Mouse (Mus musculus) heart, postnatal 14 days (tissue): ENCODE measurements around the gene Pik3ip1. TPM values are rescaled to one million over a fixed set of nuclear protein-coding genes. Genes with fewer than 3 reads are reported as not detected.
A peak's percentile ranks its signal among the peaks of the same experiment; 100 is the strongest.

Source experiments
- DNase-seq, 2 experiments: peaks; one replicate each; pipeline ENCODE4 v3.0.0; 2021 to 2022
- intact Hi-C: fragments of 180-260 bp; cut with DNase I; formaldehyde crosslinking; loops from one replicate; pipeline ENCODE4 v1.15.1; 2025
- long read RNA-seq, 2 experiments: library from polyadenylated mRNA; stranded (forward); transcript quantifications; one replicate each; pipeline ENCODE4 v2.0.0; 2021
- total RNA-seq, 2 experiments: library from RNA; stranded (reverse); gene quantifications; 2 replicates each; pipeline ENCODE4 v1.2.3; 2021

The Pik3ip1 gene
- 10 to 100 TPM; 34.0 to 39.8 TPM for total RNA-seq
- long read RNA-seq, experiment 1, transcript Pik3ip1-201 (6 exons, 2,573 nt) = major isoform, 45 of 51 reads
- long read RNA-seq, experiment 1, partial matches to known transcripts = 2 of 51 reads
- long read RNA-seq, experiment 1, other reads (novel, unspliced or antisense) = 2 of 51 reads
- long read RNA-seq, experiment 2, transcript Pik3ip1-201 (6 exons, 2,573 nt) = major isoform, 48 of 59 reads
- long read RNA-seq, experiment 2, partial matches to known transcripts = 2 of 59 reads
- long read RNA-seq, experiment 2, other reads (novel, unspliced or antisense) = 7 of 59 reads

DNA sequence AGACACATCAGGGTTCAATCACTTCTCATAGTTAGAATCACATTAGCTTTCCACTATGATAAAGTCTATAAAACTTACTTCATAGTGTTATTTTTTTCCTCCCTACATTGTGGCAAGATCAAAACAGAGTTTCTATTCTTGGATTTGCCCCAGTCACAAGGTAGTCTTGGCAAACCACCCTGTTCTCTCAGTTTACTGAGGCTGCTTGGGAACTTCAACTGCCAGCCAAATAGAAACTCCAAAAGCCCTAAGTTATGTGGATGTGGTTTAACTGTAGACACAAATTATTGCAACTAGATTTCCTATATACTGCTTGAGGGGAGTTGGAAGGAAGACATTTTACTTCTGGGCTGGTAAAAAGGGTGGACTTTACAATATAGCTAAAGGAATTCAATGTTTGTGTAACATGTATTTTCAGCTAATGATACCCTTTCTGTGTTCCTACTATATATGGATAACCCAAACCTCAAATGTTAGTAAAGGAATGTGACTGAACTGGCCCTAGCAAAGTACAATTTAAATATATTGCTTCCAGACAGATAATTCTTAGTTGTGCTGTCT is at the start of gene Pik3ip1:
Gene Pik3ip1 (plus strand): TSS at position 511 of the 561 bp plus-strand sequence.
- intact Hi-C loops = loop anchor here (2.0 kb wide), 1 partner anchor 39 kb away; no protein-coding TSS in a partner anchor
- peak in 1 of 2 experiments; percentile 40 for DNase-seq

DNA sequence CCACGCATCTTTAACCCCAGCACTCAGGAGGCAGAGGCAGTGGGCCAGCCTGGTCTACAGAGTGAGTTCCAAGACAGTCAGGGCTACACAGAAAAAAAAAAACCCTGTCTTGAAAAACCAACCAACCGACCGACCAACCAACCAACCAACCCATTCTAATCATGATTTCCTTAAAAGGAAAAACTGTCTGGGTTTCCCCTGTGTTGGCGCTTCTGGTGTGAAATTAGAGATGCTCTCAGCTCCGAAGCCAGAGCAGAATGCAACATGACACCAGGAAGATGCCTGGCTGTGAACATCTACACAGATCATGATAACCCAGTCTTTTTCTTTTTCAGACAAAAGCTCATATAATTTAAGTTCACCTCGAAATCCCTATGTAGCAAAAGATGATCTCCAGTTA is 47.3 kb upstream of the Pik3ip1 start:
- intact Hi-C loops = no loop called here
- no peak for DNase-seq

DNA sequence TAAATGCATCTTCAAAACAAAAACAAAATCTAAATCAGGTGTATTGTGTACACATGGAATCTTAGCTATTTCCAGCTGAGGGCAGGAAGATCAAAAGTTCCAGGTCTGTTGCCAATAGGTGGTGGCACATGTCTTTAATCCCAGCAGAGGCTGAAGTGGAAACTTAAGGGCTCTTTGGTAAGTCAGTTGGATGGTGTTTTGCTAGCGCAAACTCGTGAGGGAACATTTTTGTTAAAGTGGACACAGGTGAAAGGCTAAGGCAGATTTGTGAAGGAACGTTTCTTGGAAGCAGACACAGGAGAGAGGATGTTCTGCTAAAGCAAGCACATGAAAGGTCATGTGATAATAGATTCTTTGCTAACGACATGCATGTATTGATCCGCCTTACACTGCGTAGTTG is 46.6 kb upstream of the Pik3ip1 start:
- DNase-seq = no peak
- intact Hi-C loops = no loop called here

DNA sequence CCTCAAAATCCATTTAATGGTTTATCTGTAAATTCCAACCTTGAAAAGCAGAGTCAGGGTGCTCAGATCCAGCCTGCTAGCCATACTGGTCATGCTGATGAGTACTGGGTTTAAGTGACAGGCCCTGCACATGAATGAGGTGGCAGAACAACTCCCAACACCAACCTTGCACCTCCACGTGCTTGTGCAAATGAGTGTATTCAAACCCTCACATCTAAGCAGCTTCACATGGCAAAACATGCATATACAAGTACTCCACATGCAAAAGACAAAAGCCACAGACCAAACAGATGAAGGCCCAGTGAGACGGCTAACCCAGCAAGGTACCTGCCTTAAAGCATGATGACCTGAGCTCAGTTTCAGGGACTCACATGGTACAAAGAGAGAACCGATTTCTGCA is 44.3 kb upstream of the Pik3ip1 start:
- intact Hi-C loops = no loop called here

DNA sequence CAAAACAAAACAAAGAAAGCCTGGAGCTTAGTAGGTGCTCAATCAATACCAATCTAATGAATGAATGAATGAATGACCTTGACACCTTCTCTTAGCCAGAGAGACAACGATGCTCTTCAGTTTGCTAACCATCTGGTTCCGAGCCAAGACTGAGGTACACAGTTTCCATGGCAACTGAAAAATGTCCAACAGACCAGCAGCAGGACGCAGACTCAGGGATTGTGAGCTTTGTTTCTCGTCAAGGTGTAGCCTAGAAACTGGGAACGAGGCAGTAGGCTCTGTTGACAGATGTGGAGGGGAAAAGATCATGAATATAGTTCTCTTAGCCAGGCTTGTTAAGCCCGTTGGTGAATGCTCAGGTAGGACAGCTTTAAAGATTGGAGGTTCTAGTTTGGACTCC is 43.1 kb upstream of the Pik3ip1 start:
- intact Hi-C loops = no loop called here

More for the DNA sequence above, 44.3 kb upstream of the Pik3ip1 start:
- DNase-seq = no peak

DNA sequence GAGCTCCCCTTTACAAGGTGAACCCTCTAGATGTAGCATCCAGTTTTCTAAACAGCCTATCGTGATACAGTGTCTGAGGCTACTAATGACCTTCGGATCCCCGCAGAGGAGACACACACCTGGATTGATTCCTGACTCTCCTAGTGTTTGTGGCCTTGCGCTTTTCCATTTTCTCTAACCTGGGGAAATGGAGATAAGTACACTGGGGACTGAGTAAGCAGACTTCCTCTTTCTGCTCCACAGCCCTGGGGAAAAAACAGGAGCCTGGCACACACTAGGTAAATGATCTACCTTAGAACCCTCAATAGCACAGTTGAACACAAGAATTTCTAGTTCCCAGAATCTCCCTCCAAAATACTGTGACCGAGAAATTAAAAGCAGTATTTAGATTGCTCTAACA is 42.3 kb upstream of the Pik3ip1 start:
- no peak for DNase-seq
- intact Hi-C loops = no loop called here

More for the DNA sequence above, 43.1 kb upstream of the Pik3ip1 start:
- DNase-seq = no peak

DNA sequence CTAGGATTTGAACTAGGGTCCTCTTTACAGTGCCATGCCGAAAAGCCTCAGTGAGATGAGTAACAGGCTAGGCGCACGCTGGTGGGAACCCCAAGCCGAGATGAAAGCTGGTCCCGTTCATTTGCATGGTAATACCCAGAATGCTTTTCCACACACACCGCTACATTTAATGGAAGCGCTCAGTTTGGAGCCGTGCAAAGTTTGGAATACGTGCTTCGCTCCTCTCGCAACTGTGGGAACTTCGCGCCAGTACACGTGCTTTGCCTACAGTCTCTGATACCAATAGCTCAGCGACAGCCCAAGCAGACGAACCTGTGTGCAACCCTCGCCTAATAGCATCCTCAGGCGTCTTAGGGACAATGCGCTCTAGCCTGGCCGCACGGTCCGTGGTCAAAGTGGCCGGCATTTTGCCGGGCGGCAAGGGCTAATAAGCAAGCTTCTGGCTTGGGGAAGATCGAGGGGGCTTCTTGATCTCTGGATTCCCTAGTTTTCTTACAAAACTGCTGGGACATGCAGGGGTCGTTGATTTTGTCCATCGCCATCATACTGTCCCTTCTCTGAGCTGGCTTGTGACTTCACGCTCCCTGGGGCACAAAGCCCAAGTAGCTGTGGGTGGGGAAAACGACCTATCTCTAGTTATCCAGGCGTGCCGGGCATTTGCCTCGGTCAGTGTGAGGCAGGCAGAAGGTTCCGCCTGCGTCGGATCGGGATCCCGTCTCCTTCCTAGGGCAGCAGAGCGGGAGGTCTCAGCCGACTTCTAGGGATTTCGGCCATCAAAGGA is 41.5 kb upstream of the Pik3ip1 start, which contains the start of gene Patz1:
Gene Patz1 (plus strand): TSS at position 354 of the 781 bp plus-strand sequence.
- intact Hi-C loops = no loop called here
- peak in 1 of 2 experiments; percentile 38 for DNase-seq

DNA sequence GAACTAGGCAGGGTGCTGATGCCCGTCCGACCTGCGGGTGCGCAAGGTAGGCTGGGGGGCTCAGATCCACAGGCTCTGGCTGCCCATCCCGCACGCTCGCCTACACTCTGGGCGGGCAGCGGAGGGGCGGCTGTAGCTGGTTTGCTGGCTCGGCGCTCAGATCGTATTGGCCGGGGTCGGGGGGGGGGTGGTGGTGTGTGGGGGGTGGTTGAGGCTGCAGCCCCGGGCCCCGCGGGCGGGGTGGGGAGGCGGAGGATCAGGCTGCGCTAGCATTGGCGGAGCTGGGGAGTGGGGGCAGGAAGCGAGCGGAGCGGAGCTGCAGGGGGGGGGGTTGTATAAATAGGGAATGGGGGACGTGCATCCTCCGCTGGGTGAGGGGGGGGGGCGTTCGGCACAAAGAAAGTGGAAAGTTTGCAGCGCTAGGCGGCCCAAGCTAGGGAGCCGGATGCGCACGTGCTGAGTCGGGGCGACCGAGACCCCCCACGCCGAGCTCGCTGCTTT is 40.8 kb upstream of the Pik3ip1 start:
- intact Hi-C loops = no loop called here
- DNase-seq = peak; percentile 78 to 79

DNA sequence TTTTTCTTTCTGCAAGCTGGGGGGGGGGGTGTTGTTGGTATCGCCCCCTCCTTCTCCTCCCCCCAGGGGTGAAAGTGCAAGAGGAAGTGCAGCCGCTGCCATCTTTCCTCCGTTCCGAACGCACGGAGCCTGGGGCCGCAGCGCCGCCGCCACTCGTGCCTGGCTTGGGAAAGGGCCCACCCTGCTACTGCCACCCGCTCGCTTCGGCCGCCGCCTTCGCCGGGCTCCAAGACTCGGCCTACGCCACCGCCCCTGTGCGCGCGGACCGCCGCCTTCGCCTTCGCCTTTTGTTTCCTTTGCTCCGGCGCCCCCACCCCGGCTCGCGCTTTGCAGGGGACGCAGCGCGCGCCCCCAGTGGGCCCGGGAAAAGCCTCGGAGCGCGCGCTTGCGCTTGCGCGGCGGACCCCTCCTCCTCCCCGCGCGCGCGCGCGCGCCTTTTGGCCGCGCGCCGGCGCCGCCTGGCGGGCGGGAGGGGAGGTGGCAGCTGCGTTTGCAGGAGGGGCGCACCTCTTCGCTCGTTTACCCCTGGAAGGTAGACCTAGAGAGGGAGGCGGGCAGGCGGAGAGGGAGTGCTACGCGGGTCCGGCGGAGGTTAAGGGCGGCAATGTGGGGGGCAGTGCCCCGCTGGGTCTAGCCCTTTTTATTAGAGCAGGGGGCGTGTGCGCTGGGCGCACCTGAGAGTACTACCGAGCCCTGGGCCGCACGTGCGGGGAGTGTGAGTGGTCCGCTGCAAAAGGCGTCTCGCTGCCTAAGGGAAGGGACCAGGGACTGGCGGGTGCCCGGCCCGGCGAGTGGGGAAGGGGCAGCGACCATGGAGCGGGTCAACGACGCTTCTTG is 40.2 kb upstream of the Pik3ip1 start:
- intact Hi-C loops = loop anchor here (1.0 to 2.0 kb wide), 2 partner anchors 24 to 41 kb away; partner anchors contain the start of genes Drg1 and Pik3ip1
- peak; percentile 88 to 89 for DNase-seq

DNA sequence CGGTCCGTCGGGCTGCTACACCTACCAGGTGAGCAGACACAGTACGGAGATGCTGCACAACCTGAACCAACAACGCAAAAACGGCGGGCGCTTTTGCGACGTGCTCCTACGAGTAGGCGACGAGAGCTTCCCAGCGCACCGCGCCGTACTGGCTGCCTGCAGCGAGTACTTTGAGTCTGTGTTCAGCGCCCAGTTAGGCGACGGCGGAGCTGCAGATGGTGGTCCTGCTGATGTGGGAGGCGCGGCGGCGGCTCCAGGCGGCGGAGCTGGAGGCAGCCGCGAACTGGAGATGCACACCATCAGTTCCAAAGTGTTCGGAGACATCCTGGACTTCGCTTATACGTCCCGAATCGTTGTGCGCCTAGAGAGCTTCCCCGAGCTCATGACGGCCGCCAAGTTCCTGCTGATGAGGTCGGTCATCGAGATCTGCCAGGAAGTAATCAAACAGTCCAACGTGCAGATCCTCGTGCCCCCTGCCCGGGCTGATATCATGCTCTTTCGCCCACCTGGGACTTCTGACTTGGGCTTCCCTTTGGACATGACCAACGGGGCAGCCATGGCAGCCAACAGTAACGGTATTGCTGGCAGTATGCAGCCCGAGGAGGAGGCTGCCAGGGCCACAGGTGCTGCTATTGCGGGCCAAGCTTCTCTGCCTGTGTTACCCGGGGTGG is 39.4 kb upstream of the Pik3ip1 start:
- peak; percentile 56 to 57 for DNase-seq
- intact Hi-C loops = loop anchor here (1.0 to 2.0 kb wide), 2 partner anchors 24 to 40 kb away; partner anchors contain the start of genes Drg1 and Pik3ip1

DNA sequence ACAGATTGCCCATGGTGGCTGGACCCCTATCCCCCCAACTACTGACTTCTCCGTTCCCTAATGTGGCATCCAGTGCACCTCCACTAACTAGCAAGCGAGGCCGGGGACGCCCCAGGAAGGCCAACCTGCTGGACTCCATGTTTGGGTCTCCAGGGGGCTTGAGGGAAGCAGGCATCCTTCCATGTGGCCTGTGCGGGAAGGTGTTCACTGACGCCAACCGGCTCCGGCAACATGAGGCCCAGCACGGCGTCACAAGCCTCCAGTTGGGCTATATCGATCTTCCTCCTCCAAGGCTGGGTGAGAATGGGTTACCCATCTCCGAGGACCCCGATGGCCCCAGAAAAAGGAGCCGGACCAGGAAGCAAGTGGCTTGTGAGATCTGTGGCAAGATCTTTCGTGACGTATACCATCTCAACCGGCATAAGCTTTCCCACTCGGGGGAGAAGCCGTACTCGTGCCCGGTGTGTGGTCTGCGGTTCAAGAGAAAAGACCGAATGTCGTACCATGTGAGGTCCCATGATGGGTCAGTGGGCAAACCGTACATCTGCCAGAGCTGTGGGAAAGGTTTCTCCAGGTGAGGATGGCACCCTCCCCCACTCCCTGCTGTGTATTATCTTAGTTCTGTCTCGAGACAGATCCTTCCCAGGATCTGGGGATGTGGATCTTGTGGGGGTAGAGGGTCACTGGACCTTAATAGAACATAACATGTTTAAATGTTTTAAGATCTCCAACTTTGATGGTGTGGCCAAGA is 38.7 kb upstream of the Pik3ip1 start:
- peak; percentile 15 to 25 for DNase-seq
- intact Hi-C loops = loop anchor here (2.0 kb wide), 1 partner anchor 39 kb away; the partner anchor contains the start of gene Pik3ip1

DNA sequence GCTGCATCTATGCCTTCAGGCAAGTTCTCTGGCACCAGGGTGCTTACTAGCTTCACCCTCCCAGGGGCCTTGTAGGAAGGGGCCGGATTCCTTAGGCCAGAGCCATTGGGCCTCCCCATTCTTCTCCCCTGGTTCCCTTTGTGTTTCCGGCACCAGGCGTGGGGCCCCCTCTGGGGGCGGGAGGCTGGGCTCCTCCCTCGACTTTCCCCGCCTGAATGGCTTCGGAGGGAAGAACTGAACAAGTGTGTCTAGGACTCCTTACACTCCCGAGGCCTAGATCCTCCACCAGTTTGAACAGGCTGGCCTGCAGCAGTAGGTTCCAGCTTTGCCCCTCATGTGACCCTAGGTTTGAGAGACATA is 38.2 kb upstream of the Pik3ip1 start:
- intact Hi-C loops = no loop called here
- DNase-seq = peak; percentile 54 to 56

DNA sequence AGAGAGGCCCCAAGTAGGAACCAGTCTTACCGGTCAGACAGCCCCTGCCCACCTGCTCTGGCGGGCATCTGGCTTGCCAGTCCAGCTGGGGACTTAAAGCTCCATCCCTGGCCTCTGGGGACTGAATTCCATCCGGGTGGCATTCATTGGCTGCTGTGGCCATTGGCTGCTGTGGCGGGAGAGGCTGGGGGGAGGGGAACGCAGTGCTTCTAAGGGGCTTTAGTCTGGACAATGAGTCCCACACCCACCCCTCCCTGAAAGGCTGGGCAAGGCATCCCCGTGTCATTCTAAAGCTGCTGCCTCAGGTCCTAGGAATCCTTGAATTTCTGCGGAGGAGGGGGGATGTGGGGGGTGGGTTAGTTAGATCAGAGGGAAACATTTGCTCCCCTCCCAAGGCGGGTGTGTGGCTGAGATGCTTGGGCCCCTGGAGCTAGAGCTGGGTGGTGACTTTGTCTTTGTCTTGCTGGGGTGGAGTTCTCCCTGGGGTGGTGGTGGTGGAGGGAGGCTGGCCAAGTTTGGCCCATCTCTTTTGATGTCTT is 37.4 kb upstream of the Pik3ip1 start:
- intact Hi-C loops = no loop called here
- peak; percentile 23 to 44 for DNase-seq

DNA sequence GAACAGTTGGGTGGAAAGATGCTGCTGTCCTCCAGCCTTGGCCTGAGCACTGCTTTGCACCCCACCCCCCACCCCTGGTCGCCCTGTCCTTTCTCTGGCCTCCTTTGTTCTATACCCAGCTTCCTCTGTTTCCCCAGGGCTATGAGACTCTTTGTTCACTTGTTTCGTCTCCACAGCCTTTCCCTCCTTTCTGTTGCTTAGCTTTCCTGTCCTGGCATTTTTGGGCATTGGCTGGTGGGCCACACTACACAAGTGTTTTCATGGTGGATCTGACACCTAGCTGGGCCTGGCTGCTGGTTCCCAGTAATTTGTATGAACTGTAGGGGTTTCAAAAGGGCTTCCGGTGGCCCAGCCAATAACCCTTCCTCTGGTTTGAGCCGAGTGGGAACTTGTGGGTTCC is 36.8 kb upstream of the Pik3ip1 start:
- intact Hi-C loops = no loop called here
- DNase-seq = no peak

DNA sequence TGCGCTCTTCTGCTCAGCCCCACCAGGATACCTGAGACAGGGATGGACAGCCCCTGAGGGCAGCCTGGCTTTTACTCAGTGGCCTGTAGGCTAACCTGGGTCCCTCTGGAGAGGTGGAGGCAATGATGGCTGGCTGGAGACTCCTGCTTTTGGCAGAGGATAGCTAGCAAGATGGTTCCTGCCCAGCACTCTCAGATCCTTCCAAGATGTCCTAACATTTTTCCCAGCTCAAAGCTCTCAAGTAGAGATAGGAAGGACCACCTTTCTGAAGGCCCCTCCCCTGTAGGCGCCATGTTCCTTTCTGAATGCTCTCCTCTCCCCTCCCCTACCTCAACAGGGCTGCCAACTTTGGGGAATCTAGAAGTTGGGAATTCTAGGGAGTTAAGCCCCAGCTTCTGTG is 35.6 kb upstream of the Pik3ip1 start:
- no peak for DNase-seq
- intact Hi-C loops = no loop called here

DNA sequence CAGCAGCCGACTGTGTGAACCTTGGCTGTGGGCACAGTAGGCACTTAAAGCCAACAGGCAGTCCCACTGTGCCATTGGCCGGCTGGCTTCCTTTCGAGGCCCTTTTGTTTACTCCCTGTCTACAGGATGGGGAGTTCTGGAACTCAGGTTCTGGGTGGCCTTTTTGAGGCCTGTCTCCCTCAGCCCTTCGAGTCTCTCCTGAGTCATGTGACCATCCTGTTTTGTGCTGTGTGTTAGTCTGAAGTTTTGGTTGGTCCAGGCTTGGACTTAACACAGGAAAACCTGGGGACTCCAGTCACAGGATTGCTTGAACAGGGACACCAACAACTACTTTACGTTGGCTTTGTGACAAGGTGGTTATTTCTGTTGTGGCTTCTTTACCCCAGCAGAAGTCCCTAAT is 34.1 kb upstream of the Pik3ip1 start:
- intact Hi-C loops = no loop called here
- no peak for DNase-seq

DNA sequence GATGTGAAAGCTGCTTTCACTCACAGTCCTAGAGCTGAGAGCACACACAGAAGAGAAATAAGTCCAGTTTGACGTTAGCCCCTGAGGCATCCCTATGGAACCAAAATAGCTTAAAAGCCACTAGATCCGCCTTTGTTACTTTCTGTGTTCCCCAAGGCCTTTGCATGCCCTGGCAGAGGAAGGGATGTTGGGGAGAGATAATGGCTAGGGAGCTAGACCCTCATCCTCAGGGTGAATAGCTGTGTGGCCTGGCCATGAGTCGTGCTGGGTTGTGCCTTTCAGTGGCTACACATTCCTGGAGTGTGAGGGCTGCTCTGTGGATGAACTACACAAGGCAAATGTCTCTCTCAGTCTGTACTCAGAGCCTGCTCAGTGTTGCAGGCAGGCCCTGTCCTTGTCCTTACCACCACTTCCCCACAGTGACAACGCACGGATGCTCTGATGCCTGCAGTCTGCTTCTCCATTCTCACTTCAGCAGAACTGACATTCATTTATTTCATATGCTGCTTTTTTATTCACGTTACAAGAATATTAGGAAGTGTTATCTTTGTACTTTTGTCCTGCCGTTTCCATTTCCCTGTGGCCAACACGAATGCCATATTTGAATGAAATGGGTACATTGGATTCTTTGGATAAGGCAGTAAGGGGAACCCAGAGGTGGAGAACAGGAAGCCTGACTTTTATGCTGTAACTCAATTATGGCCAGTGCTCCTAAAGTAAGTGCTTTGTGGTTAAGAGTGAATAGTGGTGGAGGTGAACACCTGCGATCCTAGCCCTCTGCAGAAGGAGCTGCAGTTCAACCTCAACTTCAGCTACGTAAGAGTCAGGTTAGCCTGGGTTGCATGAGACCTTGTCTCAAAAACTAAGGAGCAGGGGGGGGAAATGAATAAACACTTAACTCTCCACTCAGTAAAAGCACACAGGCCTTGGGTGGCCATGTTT is 32.1 kb upstream of the Pik3ip1 start:
- intact Hi-C loops = no loop called here
- DNase-seq = no peak
